Mouse (Mus musculus) v-Abl transformed pro-B cells (cell line): ENCODE data around the gene Olfr205.
"Not testable (repeated sequence)": the region's sequence is repeated elsewhere in the genome, so short reads cannot be mapped to it uniquely, and the experiment has no call there.

ENCODE experiments used
- in situ Hi-C, 2 experiments: fragments of 400-800 bp; cut with MboI; formaldehyde crosslinking; loops; one replicate each; pipeline ENCODE4 v1.15.1; 2025; ENCODE audit not compliant: unreplicated experiment in 2 of 2

Gene Olfr205

DNA sequence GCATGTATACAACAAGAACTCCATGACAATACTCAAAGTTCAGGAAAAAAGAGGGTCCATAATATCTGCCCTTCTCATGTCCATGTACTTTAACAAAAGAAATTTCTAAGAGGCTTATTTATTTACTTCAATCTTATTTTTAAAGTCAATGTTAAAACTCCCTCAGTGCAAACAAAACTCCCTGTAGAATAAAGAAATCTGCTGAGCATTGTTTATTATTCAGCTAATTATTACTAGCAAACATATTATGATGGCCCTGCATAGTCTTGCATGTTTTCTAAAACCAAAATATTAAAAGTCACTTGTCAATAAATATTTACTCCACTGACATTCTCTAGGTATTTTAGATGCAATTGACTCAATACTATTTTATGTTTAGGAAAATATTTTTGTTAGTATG is at the start of gene Olfr205:
TSS of gene Olfr205 (minus strand) at position 101 of the 400 bp plus-strand sequence.
- in situ Hi-C loops = no loop called here

- in situ Hi-C loops = no loop called here
These were observed 33.0 kb upstream of the Olfr205 start, which contains the start of gene Olfr209 for GRCm38 (mm10) chr16:59363893-59364292. Olfr209 (minus strand) TSS chr16:59363993.

DNA sequence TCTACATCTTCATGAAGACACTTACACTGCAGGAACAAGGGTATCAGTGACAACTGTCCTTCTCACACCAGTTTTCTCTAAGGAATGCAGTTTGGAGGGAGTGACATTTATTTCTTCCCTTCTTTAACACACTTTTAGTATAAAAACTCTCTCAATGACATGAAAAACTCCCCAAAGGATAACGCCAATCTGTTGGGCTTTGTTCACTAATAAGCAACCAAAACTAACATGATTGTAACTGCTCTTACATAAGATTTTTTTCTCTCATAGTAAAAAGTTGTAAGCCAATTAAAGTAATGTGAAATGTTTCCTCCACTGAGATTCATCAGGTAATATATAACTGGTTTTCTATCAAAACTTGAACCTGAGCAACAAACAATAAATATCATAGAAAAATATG is 18.2 kb upstream of the Olfr205 start, which contains the start of gene Olfr206:
TSS of gene Olfr206 (minus strand) at position 101 of the 400 bp plus-strand sequence.
- in situ Hi-C loops = no loop called here

GRCm38 (mm10) chr16:59323262-59323661 is 7.7 kb downstream of the Olfr205 start:
- in situ Hi-C loops = not testable (repeated sequence)

DNA sequence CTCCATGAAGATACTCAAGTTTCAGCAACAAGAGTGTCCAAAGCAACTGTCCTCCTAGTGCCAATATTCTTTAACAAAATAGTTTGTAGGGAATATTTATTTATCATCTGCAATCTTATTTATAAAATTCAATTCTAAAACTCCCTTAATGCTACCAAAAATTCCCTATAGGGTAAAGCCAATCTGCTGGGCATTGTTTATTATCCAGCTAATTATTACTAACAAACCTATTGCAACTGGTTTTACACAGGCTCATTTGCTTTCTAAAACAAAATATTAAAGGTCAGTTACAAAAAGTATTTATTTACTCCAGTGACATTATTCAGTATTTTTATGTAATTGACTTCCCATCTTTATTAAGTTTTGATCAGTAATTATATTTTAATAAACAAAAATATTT is 12.8 kb downstream of the Olfr205 start, which contains the start of gene Olfr204:
TSS of gene Olfr204 (minus strand) at position 101 of the 400 bp plus-strand sequence.
- in situ Hi-C loops = no loop called here

DNA sequence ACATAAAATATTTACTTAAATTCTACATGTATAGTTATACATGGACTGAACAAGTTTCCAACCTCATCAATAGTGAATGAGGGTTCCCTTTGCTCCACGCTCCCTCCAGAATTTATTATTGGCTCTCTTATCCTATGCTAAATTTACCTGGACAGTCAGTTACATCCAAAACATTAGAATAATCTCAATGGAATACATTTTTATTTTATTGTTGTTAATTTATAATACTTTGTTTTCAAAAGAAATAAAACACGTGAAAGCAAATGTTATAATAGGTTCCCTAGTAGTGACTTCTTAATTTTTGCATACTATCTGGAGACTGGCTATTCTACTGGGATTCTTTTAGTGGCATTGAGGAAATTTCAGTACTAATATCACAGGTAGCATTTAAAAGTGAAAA is 32.4 kb downstream of the Olfr205 start, which contains the start of gene Olfr203:
TSS of gene Olfr203 (plus strand) at position 301 of the 400 bp plus-strand sequence.
- in situ Hi-C loops = no loop called here

GRCm38 (mm10) chr16:59287576-59287975 is 43.4 kb downstream of the Olfr205 start:
- in situ Hi-C loops = not testable (repeated sequence)

- in situ Hi-C loops = no loop called here
These were observed 44.2 kb downstream of the Olfr205 start, which contains the start of gene Olfr202 for GRCm38 (mm10) chr16:59286693-59287092. Olfr202 (minus strand) TSS chr16:59286793.

GRCm38 (mm10) chr16:59283476-59283875 is 47.5 kb downstream of the Olfr205 start:
- in situ Hi-C loops = no loop called here

DNA sequence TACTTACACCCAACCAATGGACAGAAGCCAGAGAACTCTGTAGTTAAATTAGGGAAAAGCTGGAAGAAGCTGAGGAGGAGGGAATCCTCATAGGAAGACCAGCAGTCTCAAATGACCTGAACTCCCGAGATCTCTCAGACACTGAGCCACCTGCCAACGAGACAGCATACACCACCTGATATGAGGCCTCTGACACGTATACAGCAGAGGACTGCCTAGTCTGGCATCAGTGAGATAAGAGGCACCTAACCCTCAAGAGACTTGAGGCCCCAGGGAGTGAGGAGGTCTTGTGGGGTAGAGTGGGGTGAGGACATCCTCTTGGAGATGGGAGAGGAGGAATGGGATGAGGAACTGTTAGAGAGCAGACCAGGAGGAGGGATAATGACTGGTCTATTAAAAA is 50.4 kb downstream of the Olfr205 start:
- in situ Hi-C loops = no loop called here
